Mouse (Mus musculus): ENCODE measurements at regions not wholly inside any gene's neighbourhood (a gene's known extent, or its start where the extent isn't known, plus 50 kb on each side); places are given as distances from the start of the nearest gene placed in this dataset.
"Not testable (repeated sequence)": the region's sequence is repeated elsewhere in the genome, so short reads cannot be mapped to it uniquely, and the experiment has no call there.

DNA sequence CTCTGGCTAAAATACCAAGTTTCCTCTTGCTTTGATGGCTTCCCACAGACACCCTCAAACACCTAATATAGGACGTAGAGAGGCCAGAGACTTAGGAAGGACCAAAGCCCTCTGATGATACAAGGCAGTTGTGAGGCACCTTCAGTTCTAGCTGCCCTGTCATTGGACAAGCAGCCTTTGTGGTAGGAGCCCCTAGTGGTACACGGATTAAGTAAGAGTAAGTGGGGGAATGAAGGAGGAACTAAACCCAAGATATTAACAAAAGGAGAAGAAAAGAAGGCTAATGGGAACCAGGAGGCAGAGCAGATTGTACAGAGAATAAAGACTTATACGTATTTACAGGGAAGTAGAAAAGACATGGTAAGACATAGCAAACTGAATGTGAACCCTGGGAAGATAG lies 352.3 kb upstream of the Tmco5 start:
- 89% methylated on average over 1 of the region's 3 CpGs for WGBS
- not testable (repeated sequence) for H3K36me3 ChIP-seq (ENCODE audit: control insufficient read depth, insufficient read depth, low read length); H3K4me2 ChIP-seq (ENCODE audit: low read depth, low read length); ATAC-seq; H3K9ac ChIP-seq (ENCODE audit: low read depth, low read length); H3K4me1 ChIP-seq (ENCODE audit: control insufficient read depth, insufficient read depth, low read length); H3K4me3 ChIP-seq (ENCODE audit: low read length); H3K27ac ChIP-seq (ENCODE audit: low read length); H3K9me3 ChIP-seq (ENCODE audit: control insufficient read depth, low read length); H3K27me3 ChIP-seq (replicated peaks; ENCODE audit: control insufficient read depth, insufficient read depth, low read length)

DNA sequence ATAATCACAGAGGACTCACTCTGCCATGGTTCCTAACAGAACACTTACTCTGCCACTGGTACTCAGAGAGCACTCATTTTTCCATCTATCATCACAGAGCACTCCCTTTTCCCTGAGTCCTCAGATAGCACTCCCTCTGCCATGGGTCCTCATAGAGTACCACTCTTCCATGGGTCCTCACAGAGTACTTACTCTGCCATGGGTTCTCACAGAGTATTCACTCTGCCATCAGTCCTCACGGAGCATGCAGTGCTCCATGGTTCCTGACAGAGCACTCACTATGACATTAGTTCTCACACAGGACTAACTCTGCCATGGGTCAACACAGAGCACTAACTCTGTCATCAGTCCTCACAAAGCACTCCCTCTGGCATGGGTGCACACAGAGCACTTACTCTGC lies 342.0 kb upstream of the Tmco5 start:
- H3K9me3 ChIP-seq (ENCODE audit: control insufficient read depth, low read length) = peaks cover 7% of the 10 kb centered on the region; the same call in 1 of the 2 replicates
- no peak overlapping the region for H3K4me2 ChIP-seq (ENCODE audit: low read depth, low read length)
- H3K36me3 ChIP-seq (ENCODE audit: control insufficient read depth, insufficient read depth, low read length) = no peaks in the 10 kb centered on the region
- WGBS = 70% methylated on average over 1 of the region's 1 CpGs
- ATAC-seq = no peak
- no peak overlapping the region for H3K27ac ChIP-seq (ENCODE audit: low read length)
- no peak overlapping the region for H3K4me3 ChIP-seq (ENCODE audit: low read length)
- no peak overlapping the region for H3K9ac ChIP-seq (ENCODE audit: low read depth, low read length)
- no peaks in the 10 kb centered on the region for H3K4me1 ChIP-seq (ENCODE audit: control insufficient read depth, insufficient read depth, low read length)
- H3K27me3 ChIP-seq (replicated peaks; ENCODE audit: control insufficient read depth, insufficient read depth, low read length) = no peaks in the 10 kb centered on the region

GRCm38 (mm10) chr2:116559350-116559749 lies 319.1 kb upstream of the Tmco5 start:
- Histone ChIP-seq H3K4me1 (ENCODE audit: control insufficient read depth, insufficient read depth, low read length) (no peaks in the 10 kb centered on the region), H3K27me3 (replicated peaks; ENCODE audit: control insufficient read depth, insufficient read depth, low read length) (no peaks in the 10 kb centered on the region), H3K36me3 (ENCODE audit: control insufficient read depth, insufficient read depth, low read length) (no peaks in the 10 kb centered on the region), H3K27ac (ENCODE audit: low read length) (no peak overlapping the region), H3K9me3 (ENCODE audit: control insufficient read depth, low read length) (no peaks in the 10 kb centered on the region), H3K4me3 (ENCODE audit: low read length) (no peak overlapping the region), H3K9ac (ENCODE audit: low read depth, low read length) (no peak overlapping the region), H3K4me2 (ENCODE audit: low read depth, low read length) (no peak overlapping the region)
- no peak for ATAC-seq

- H3K27ac ChIP-seq (ENCODE audit: low read length) = no peak overlapping the region
- no peak overlapping the region for H3K4me2 ChIP-seq (ENCODE audit: low read depth, low read length)
- WGBS = 14% methylated on average over 2 of the region's 2 CpGs
- no peaks in the 10 kb centered on the region for H3K27me3 ChIP-seq (replicated peaks; ENCODE audit: control insufficient read depth, insufficient read depth, low read length)
- H3K9ac ChIP-seq (ENCODE audit: low read depth, low read length) = no peak overlapping the region
- no peak overlapping the region for H3K4me3 ChIP-seq (ENCODE audit: low read length)
- no peak for ATAC-seq
- no peaks in the 10 kb centered on the region for H3K9me3 ChIP-seq (ENCODE audit: control insufficient read depth, low read length)
- no peaks in the 10 kb centered on the region for H3K36me3 ChIP-seq (ENCODE audit: control insufficient read depth, insufficient read depth, low read length)
- no peaks in the 10 kb centered on the region for H3K4me1 ChIP-seq (ENCODE audit: control insufficient read depth, insufficient read depth, low read length)
Observed at GRCm38 (mm10) chr2:116583989-116584388, 294.5 kb upstream of the Tmco5 start.

DNA sequence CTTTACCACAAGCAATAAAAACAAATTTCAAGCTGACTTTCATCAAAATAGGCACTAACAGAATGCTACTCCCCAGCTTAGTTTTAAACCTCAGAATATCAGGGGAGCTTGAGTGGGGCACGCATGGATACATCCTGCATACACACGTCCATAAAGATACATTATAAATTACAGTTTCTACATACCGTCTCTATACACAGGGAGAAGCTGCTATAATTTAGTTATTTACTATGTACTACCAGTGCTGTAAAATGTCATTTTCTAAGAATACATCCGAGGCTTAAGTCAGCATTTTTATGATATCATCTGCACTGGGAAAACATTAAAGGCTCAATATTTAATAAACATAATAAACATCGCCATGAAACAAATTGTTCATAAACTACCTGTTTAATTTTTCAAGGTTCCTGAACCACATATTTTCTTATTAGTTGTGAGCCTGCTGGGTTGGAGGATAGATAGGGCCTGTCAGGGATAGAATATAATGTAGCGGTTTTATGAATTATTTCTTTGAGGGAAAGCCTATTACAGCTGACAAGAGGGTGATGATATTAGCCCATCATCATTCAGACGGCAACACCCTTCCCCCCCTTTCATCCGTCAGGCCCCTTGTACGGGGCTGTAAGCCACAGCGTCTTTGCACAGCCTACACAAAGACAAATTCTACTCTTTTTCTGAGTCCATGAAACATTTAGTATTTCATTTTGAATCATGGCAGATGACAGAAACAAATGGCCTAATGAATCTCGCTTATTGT lies 292.1 kb upstream of the Tmco5 start:
- Histone ChIP-seq H3K36me3 (ENCODE audit: control insufficient read depth, insufficient read depth, low read length) (no peaks in the 10 kb centered on the region), H3K4me2 (ENCODE audit: low read depth, low read length) (no peak overlapping the region), H3K27ac (ENCODE audit: low read length) (no peak overlapping the region), H3K27me3 (replicated peaks; ENCODE audit: control insufficient read depth, insufficient read depth, low read length) (no peaks in the 10 kb centered on the region), H3K9ac (ENCODE audit: low read depth, low read length) (no peak overlapping the region), H3K4me3 (ENCODE audit: low read length) (no peak overlapping the region), H3K9me3 (ENCODE audit: control insufficient read depth, low read length) (no peaks in the 10 kb centered on the region), H3K4me1 (ENCODE audit: control insufficient read depth, insufficient read depth, low read length) (no peaks in the 10 kb centered on the region)
- WGBS = 75% methylated on average over 11 of the region's 11 CpGs
- ATAC-seq = no peak

- ATAC-seq = no peak
- H3K27me3 ChIP-seq (replicated peaks; ENCODE audit: control insufficient read depth, insufficient read depth, low read length) = no peaks in the 10 kb centered on the region
- H3K36me3 ChIP-seq (ENCODE audit: control insufficient read depth, insufficient read depth, low read length) = no peaks in the 10 kb centered on the region
- no peak overlapping the region for H3K4me2 ChIP-seq (ENCODE audit: low read depth, low read length)
- WGBS = 87% methylated on average over 5 of the region's 5 CpGs
- H3K9ac ChIP-seq (ENCODE audit: low read depth, low read length) = no peak overlapping the region
- no peak overlapping the region for H3K27ac ChIP-seq (ENCODE audit: low read length)
- H3K4me3 ChIP-seq (ENCODE audit: low read length) = no peak overlapping the region
- H3K9me3 ChIP-seq (ENCODE audit: control insufficient read depth, low read length) = no peaks in the 10 kb centered on the region
- no peaks in the 10 kb centered on the region for H3K4me1 ChIP-seq (ENCODE audit: control insufficient read depth, insufficient read depth, low read length)
Observed at GRCm38 (mm10) chr2:116605869-116606268, 272.6 kb upstream of the Tmco5 start.

DNA sequence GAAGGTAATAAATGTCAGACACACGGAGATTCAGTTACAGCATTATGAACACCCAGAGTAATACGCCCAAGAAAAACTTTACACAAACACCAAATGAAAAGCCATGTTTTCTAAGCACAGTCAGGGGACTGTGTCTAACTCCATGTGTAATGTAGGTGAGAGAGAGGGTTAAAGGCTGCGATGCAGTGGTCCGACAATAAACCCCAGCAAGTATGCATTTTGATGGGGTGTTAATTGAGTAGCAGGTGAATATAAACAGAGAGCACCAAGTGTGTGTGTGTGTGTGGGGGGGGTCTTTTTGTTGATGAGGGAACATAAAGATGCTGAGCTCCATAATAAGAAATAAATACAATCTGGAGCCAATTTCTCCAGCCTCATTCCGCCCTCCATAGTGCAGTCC lies 238.6 kb upstream of the Tmco5 start:
- no peak overlapping the region for H3K4me2 ChIP-seq (ENCODE audit: low read depth, low read length)
- WGBS = 66% methylated on average over 5 of the region's 5 CpGs
- no peak overlapping the region for H3K9ac ChIP-seq (ENCODE audit: low read depth, low read length)
- no peak overlapping the region for H3K27ac ChIP-seq (ENCODE audit: low read length)
- H3K36me3 ChIP-seq (ENCODE audit: control insufficient read depth, insufficient read depth, low read length) = no peaks in the 10 kb centered on the region
- ATAC-seq = no peak
- no peak overlapping the region for H3K4me3 ChIP-seq (ENCODE audit: low read length)
- H3K27me3 ChIP-seq (replicated peaks; ENCODE audit: control insufficient read depth, insufficient read depth, low read length) = no peaks in the 10 kb centered on the region
- H3K4me1 ChIP-seq (ENCODE audit: control insufficient read depth, insufficient read depth, low read length) = no peaks in the 10 kb centered on the region
- H3K9me3 ChIP-seq (ENCODE audit: control insufficient read depth, low read length) = no peaks in the 10 kb centered on the region

DNA sequence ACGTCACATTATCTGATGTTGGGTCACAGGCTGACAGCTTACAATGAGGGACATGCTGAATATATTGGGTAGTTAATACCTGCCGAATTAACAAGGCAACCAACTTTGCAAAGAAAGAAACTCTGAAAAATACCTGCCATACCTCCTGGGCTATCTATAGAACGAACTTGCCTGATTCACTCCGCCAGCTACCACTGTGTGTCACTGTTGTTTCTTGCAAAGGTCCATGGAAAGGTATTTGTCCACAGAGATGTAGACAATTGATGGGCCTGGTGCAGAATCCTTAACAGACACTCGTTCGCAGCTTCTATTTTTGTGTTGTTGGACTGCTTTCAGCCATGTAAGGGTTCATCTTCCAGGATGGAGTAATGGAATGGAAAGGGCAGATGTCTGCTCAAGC lies 226.4 kb upstream of the Tmco5 start:
- no peaks in the 10 kb centered on the region for H3K4me1 ChIP-seq (ENCODE audit: control insufficient read depth, insufficient read depth, low read length)
- no peak overlapping the region for H3K4me2 ChIP-seq (ENCODE audit: low read depth, low read length)
- H3K36me3 ChIP-seq (ENCODE audit: control insufficient read depth, insufficient read depth, low read length) = no peaks in the 10 kb centered on the region
- H3K9me3 ChIP-seq (ENCODE audit: control insufficient read depth, low read length) = no peaks in the 10 kb centered on the region
- H3K4me3 ChIP-seq (ENCODE audit: low read length) = no peak overlapping the region
- H3K9ac ChIP-seq (ENCODE audit: low read depth, low read length) = no peak overlapping the region
- 86% methylated on average over 6 of the region's 6 CpGs for WGBS
- H3K27ac ChIP-seq (ENCODE audit: low read length) = no peak overlapping the region
- H3K27me3 ChIP-seq (replicated peaks; ENCODE audit: control insufficient read depth, insufficient read depth, low read length) = no peaks in the 10 kb centered on the region
- ATAC-seq = no peak

DNA sequence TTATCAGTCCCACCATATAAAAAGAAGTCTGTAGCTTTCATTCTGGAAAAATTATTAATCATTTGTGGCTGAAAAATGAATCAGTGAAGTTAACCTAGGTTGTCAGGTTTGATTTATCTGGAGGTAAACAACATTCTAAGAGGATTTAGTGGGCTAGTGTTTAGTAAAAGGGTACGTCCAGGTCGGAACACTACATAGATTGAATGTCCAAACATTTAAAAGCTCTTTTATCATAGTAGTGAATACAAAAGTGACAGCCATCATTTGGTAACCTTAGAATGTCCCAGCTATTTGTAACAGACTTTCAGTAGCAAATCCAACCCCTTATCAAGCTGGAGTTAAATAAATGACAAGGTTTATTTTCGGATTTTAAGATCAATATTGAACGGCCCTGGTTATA lies 192.7 kb upstream of the Tmco5 start:
- H3K4me3 ChIP-seq (ENCODE audit: low read length) = no peak overlapping the region
- no peaks in the 10 kb centered on the region for H3K36me3 ChIP-seq (ENCODE audit: control insufficient read depth, insufficient read depth, low read length)
- no peaks in the 10 kb centered on the region for H3K27me3 ChIP-seq (replicated peaks; ENCODE audit: control insufficient read depth, insufficient read depth, low read length)
- no peak overlapping the region for H3K27ac ChIP-seq (ENCODE audit: low read length)
- no peaks in the 10 kb centered on the region for H3K4me1 ChIP-seq (ENCODE audit: control insufficient read depth, insufficient read depth, low read length)
- no peaks in the 10 kb centered on the region for H3K9me3 ChIP-seq (ENCODE audit: control insufficient read depth, low read length)
- no peak overlapping the region for H3K9ac ChIP-seq (ENCODE audit: low read depth, low read length)
- 41% methylated on average over 4 of the region's 4 CpGs for WGBS
- ATAC-seq = no peak
- H3K4me2 ChIP-seq (ENCODE audit: low read depth, low read length) = no peak overlapping the region

GRCm38 (mm10) chr2:116697542-116697941 lies 180.9 kb upstream of the Tmco5 start:
- H3K27ac ChIP-seq (ENCODE audit: low read length) = no peak overlapping the region
- H3K4me2 ChIP-seq (ENCODE audit: low read depth, low read length) = no peak overlapping the region
- H3K27me3 ChIP-seq (replicated peaks; ENCODE audit: control insufficient read depth, insufficient read depth, low read length) = no peaks in the 10 kb centered on the region
- no peaks in the 10 kb centered on the region for H3K4me1 ChIP-seq (ENCODE audit: control insufficient read depth, insufficient read depth, low read length)
- no peak overlapping the region for H3K4me3 ChIP-seq (ENCODE audit: low read length)
- WGBS = 63% methylated on average over 5 of the region's 5 CpGs
- ATAC-seq = no peak
- no peaks in the 10 kb centered on the region for H3K36me3 ChIP-seq (ENCODE audit: control insufficient read depth, insufficient read depth, low read length)
- H3K9me3 ChIP-seq (ENCODE audit: control insufficient read depth, low read length) = no peaks in the 10 kb centered on the region
- no peak overlapping the region for H3K9ac ChIP-seq (ENCODE audit: low read depth, low read length)

Data from intestine, embryonic 16.5 days (tissue).